In genomic region chr11:24829578-24830401, GRCm38 (mm10) we compare ENCODE assay signal across 15 mouse cellular contexts.
A peak's percentile ranks its signal among the peaks of the same experiment; 100 is the strongest.
DNase-seq lines count a peak whose midpoint lies in the region; ATAC-seq and TF ChIP-seq lines count a peak whose summit lies in the region.
"Had no signal": no experiment of that assay in that cellular context is flagged by ENCODE, and none has a peak within 500 bp of the region (broad histone marks: within the 10 kb centered on the region; RNA-seq: fewer than 3 reads in every experiment).

No protein-coding gene starts in this region.

- no peaks in the 10 kb centered on the region for H3K9me3 ChIP-seq in forebrain, embryonic 16.5 days (ENCODE audit: control insufficient read depth, low read length)
- no peaks in the 10 kb centered on the region for H3K9me3 ChIP-seq in midbrain, embryonic 11.5 days (ENCODE audit: control insufficient read depth, low read length)
- no peaks in the 10 kb centered on the region for H3K9me3 ChIP-seq in neural tube, embryonic 15.5 days (replicated peaks)
- H3K9me3 ChIP-seq: heart, embryonic 10.5 days; limb, embryonic 13.5 days had no signal

- WGBS in forebrain, embryonic 16.5 days: 14% methylated on average over 13 of the region's 13 CpGs
- 49% methylated on average over 13 of the region's 13 CpGs for WGBS in midbrain, embryonic 11.5 days
- WGBS in neural tube, embryonic 15.5 days: 12% methylated on average over 13 of the region's 13 CpGs

- intact Hi-C loops in heart, postnatal 10 days (cut with DNase I): no loop called here
- intact Hi-C loops in left cerebral cortex, adult 2 months (cut with DNase I): no loop called here

- DNase-seq in embryo, embryonic 9.5 days (ENCODE audit: extremely low spot score): peak; percentile 30
- peak; percentile 81 for DNase-seq in midbrain, embryonic 11.5 days (ENCODE audit: low spot score, missing footprints)
- DNase-seq in urinary bladder, postnatal 25 days (ENCODE audit: low spot score): no peak
- DNase-seq in heart, postnatal 10 days: no peak
- no peak for DNase-seq in adrenal gland, adult 2 months
- no peak for DNase-seq in left cerebral cortex, adult 2 months (ENCODE audit: extremely low spot score in 1 of 2, low spot score in 2 of 2)
- DNase-seq: lung, adult 18-20 months had no signal

- no peak for TF ChIP-seq CTCF in left cerebral cortex, adult 2 months (IDR thresholded peaks at IDR 0.05)

- no peak overlapping the region; the same call in 1 of the 2 replicates for H3K4me2 ChIP-seq in forebrain, embryonic 16.5 days (ENCODE audit: low read length)
- no peak overlapping the region for H3K4me2 ChIP-seq in midbrain, embryonic 11.5 days
- H3K4me2 ChIP-seq in neural tube, embryonic 15.5 days: no peak overlapping the region
- H3K4me2 ChIP-seq: limb, embryonic 13.5 days had no signal

- no peak overlapping the region for H3K27ac ChIP-seq in forebrain, embryonic 16.5 days (ENCODE audit: low read length)
- no peak overlapping the region for H3K27ac ChIP-seq in midbrain, embryonic 11.5 days (ENCODE audit: low read depth, low read length)
- no peak overlapping the region for H3K27ac ChIP-seq in neural tube, embryonic 15.5 days (replicated peaks)
- H3K27ac ChIP-seq in left cerebral cortex, adult 2 months: no peak overlapping the region
- H3K27ac ChIP-seq: heart, embryonic 10.5 days; kidney, postnatal 0 days; limb, embryonic 13.5 days; stomach, postnatal 0 days had no signal

- peaks cover 11% of the 10 kb centered on the region; the same call in 1 of the 2 replicates for H3K4me1 ChIP-seq in forebrain, embryonic 16.5 days (replicated peaks; ENCODE audit: control insufficient read depth, insufficient read depth, low read length)
- no peaks in the 10 kb centered on the region; the same call in 1 of the 2 replicates for H3K4me1 ChIP-seq in midbrain, embryonic 11.5 days (ENCODE audit: control insufficient read depth, insufficient read depth, low read length)
- H3K4me1 ChIP-seq in neural tube, embryonic 15.5 days: peaks cover 9% of the 10 kb centered on the region
- H3K4me1 ChIP-seq: limb, embryonic 13.5 days had no signal

- no peaks in the 10 kb centered on the region for H3K36me3 ChIP-seq in forebrain, embryonic 16.5 days (ENCODE audit: control insufficient read depth, insufficient read depth)
- no peaks in the 10 kb centered on the region for H3K36me3 ChIP-seq in midbrain, embryonic 11.5 days (ENCODE audit: control insufficient read depth, insufficient read depth, low read length)
- H3K36me3 ChIP-seq in neural tube, embryonic 15.5 days: no peaks in the 10 kb centered on the region
- H3K36me3 ChIP-seq: heart, embryonic 10.5 days; limb, embryonic 13.5 days had no signal

- H3K27me3 ChIP-seq in forebrain, embryonic 16.5 days (replicated peaks; ENCODE audit: control insufficient read depth, insufficient read depth, low read length): no peaks in the 10 kb centered on the region
- H3K27me3 ChIP-seq in midbrain, embryonic 11.5 days (ENCODE audit: control insufficient read depth, insufficient read depth, low read length): no peaks in the 10 kb centered on the region
- H3K27me3 ChIP-seq in neural tube, embryonic 15.5 days (replicated peaks): no peaks in the 10 kb centered on the region
- H3K27me3 ChIP-seq: limb, embryonic 13.5 days had no signal

- peak; percentile 82 for ATAC-seq in forebrain, embryonic 16.5 days
- ATAC-seq in midbrain, embryonic 11.5 days (ENCODE audit: low FRiP score): 0 out of 2 replicates have a peak, but pooled peaks have one; percentile 42
- ATAC-seq in neural tube, embryonic 15.5 days (ENCODE audit: low FRiP score): peak; percentile 53; the same call in 1 of the 2 replicates
- ATAC-seq: Patski had no signal

- 0 out of 2 replicates have a peak overlapping the region, but pooled peaks have one; percentile 28 for H3K9ac ChIP-seq in forebrain, embryonic 16.5 days (replicated peaks; ENCODE audit: low read depth, low read length)
- H3K9ac ChIP-seq in midbrain, embryonic 11.5 days (ENCODE audit: low read length): no peak overlapping the region
- no peak overlapping the region for H3K9ac ChIP-seq in neural tube, embryonic 15.5 days (replicated peaks)
- H3K9ac ChIP-seq: limb, embryonic 13.5 days had no signal

- no peak overlapping the region for H3K4me3 ChIP-seq in forebrain, embryonic 16.5 days (replicated peaks; ENCODE audit: low read length)
- no peak overlapping the region for H3K4me3 ChIP-seq in midbrain, embryonic 11.5 days (ENCODE audit: low read depth, low read length)
- H3K4me3 ChIP-seq in neural tube, embryonic 15.5 days (replicated peaks): no peak overlapping the region
- no peak overlapping the region for H3K4me3 ChIP-seq in left cerebral cortex, adult 2 months
- H3K4me3 ChIP-seq: erythroblast, embryonic 14.5 days; heart, embryonic 10.5 days; limb, embryonic 13.5 days had no signal

Comparison
In these comparisons a context has a peak if more than half of its experiments do, and no peak if none do; other contexts are left out.
1. DNase-seq: peak in embryo, embryonic 9.5 days (single experiment) and midbrain, embryonic 11.5 days (single experiment); none in urinary bladder, postnatal 25 days (single experiment), heart, postnatal 10 days (0 of 2), adrenal gland, adult 2 months (single experiment) and left cerebral cortex, adult 2 months (0 of 2).
2. Peak in every context shown above with its lines, with median percentiles within 50 percentile points of each other: ATAC-seq.